Mouse (Mus musculus): ENCODE measurements around the gene Cyct.

DNA sequence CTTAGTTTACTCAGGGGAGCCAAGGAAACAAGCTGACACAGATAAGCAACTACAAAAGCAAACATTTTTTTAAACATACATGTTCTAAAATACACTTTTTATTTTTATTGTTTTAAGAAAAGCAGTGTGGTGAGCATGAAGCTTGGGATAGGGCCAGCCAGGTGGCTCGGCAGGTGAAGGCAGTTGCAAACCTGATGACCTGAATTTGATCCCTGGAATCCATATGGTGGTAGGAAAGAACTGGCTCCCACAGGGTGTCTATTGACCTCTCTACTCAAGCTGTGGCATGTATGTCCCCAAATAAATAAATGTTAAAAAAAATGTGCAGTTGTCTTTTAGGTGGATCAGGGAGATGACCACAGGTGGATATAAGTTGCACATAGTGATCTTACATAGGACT is 49.3 kb upstream of the Cyct start:
- TF ChIP-seq NELFE (IDR thresholded peaks at IDR 0.05; ENCODE audit: low read depth, low read length): no peak
- no peak for TF ChIP-seq HCFC1 (IDR thresholded peaks at IDR 0.05; ENCODE audit: low read depth, low read length)
- TF ChIP-seq POLR2A (IDR thresholded peaks at IDR 0.05; ENCODE audit: low read depth, low read length): no peak
- no peak for TF ChIP-seq CTCF (conservative IDR thresholded peaks at IDR 0.05 in 1 of 2, IDR thresholded peaks at IDR 0.05 in 1 of 2; ENCODE audit: low read depth in 2 of 2, low read length in 2 of 2)
- no peak for TF ChIP-seq CHD1 (IDR thresholded peaks at IDR 0.05; ENCODE audit: low read depth, low read length)
- TF ChIP-seq MAFK (IDR thresholded peaks at IDR 0.05; ENCODE audit: insufficient replicate concordance, low read length): no peak
- TF ChIP-seq JUN (IDR thresholded peaks at IDR 0.05; ENCODE audit: insufficient read depth, low read depth, low read length): no peak
- TF ChIP-seq MAX (IDR thresholded peaks at IDR 0.05; ENCODE audit: low read length): no peak
- TF ChIP-seq UBTF (IDR thresholded peaks at IDR 0.05; ENCODE audit: low read depth, low read length): no peak
- TF ChIP-seq SMC3 (IDR thresholded peaks at IDR 0.05; ENCODE audit: low read depth, low read length): no peak
- no peak for TF ChIP-seq ETS1 (conservative IDR thresholded peaks at IDR 0.05; ENCODE audit: low read depth, low read length)
- no peak for TF ChIP-seq PAX5 (IDR thresholded peaks at IDR 0.05; ENCODE audit: low read length)
- TF ChIP-seq ZNF384 (IDR thresholded peaks at IDR 0.05; ENCODE audit: low read depth, low read length): no peak
- no peak for TF ChIP-seq TCF12 (IDR thresholded peaks at IDR 0.05; ENCODE audit: low read depth, low read length)

All from CH12.LX (cell line).